Mouse (Mus musculus) kidney, adult 8-10 months (tissue): Measurements from ENCODE around the gene Gpatch3.

Experiments used
- DNase-seq, 2 experiments: peaks; one replicate each; pipeline ENCODE4 v3.0.0; 2022

The Gpatch3 gene

DNA sequence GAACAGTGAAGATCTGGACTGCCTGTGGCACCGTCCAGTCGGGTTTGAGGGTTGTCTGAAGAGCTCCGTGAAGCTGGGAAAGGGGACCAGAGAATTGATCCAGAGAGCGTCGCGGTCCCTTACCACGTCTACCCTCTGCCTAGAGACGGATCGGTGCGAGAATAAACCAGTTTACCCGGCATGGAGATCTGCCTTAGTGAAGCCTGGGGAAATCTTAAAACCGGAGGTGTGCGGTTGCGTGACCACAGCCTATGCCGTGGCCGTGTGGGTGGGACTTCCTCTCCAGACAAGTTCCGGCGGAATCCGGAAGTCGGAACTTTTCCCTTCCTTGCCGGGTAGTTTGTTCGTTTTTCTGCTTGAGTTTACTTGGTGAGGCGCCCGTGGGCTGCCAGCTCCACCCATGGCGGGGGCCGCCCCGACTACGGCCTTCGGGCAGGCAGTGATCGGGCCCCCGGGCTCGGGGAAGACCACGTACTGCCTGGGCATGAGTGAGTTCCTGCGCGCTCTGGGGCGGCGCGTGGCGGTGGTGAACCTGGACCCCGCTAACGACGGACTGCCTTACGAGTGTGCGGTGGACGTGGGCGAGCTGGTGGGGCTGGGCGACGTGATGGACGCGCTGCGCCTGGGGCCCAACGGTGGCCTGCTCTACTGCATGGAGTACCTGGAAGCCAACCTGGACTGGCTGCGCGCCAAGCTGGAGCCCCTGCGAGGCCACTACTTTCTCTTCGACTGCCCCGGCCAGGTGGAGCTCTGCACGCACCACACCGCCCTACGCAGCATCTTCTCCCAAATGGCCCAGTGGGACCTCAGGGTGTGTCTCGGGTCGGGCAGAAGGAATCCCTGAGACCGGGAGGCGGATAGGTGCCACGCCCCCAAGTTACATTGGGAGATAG lies 9.8 kb downstream of the Gpatch3 start, which contains the start of gene Gpn2:
Gene Gpn2 (plus strand): TSS at position 304 of the 893 bp plus-strand sequence.
- peak; percentile 78 to 87 for DNase-seq

DNA sequence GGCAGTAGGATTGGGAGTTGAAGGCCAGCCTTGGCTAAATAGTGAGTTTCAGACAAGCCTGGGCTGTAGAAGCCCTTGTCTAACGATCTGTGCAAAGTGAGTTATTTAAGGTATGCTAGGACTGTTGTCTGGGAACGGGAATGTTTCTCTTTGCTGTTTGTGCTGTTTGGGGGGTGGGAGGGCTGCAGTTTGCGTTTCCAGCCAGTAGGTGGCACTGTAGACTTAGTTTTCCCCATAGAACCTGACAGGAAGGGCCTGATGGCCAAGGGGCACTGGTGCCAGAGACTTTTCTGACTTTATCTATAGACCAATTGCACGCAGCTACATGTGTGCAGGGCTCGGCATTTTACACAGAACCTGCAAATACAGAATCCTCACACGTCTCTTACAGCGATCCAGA lies 18.0 kb downstream of the Gpatch3 start:
- DNase-seq: peak; percentile 60 to 84

DNA sequence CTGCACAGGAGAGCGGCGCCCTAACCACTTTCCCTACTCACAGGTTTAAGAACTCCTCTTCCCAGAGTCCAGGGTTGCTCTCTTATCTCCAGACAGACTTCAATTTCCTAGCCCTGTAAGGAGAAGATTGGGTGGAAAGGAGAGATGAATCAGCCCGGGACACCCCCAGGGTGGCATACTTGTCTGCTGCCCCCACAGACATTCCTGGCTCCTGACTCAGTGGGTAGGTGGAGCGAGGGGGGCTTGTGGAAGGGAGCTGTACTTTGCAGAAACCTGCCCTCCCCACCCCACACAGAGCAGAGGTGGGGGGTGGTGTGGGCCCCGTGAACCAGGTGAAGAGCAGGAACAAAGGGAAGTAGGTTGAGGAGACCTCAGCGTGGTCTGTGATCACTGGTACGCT lies 21.0 kb downstream of the Gpatch3 start:
- no peak for DNase-seq

DNA sequence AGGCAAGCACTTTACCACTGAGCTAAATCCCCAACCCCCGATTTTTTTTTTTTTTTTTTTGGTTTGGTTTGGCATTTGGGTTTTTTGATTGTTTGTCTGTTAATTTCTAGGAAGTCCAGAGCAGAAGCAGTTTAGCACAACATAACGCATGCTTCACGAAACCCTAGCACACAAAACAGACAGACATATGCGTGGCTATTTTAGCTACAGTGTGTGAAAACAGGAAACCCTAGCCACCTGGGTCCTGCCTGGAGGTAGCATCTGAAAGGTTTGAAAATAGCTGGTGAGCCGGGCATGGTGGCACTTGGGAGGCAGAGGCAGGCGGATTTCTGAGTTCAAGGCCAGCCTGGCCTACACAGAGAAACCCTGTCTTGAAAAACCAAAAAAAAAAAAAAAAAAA lies 21.5 kb downstream of the Gpatch3 start:
- DNase-seq: no peak

DNA sequence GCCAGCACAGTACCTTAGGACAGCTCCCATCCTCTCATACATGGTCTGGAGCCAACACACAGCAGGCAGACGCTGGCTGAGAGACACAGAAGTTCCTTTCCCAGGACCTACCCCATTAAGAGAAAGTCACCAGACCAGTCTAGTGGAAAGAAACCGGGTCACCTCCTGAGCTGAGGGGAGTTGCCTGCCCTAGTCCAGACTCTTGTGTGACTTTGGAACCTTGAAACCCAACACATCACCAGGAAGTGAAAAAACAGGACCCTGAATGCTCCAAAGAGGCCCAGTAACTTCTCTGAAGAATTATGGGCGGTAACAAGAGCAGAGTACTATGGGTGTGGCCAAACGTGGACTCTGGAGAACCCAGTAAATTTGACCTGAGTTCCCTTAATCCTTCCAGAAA lies 24.1 kb downstream of the Gpatch3 start:
- peak in 1 of 2 experiments; percentile 55 for DNase-seq

DNA sequence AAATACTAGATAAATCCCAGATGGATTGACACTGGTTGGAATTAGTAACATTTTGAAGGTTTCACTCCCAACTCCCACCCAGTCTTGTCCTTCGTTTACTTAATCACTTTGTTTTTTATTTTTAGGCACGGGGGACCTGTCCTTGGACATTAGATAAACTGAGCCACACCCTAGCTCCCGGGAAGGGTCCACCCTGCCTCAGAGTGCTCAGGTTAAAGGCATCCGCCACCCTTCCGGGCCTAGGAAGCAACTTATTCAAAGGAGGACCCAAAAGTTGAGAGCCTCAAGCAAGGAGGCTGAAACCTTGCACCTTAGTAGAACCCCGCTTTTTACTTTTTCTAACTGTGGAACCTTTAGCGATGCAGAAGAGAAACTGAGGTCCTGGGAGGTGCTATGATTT lies 24.6 kb downstream of the Gpatch3 start:
- DNase-seq: no peak

DNA sequence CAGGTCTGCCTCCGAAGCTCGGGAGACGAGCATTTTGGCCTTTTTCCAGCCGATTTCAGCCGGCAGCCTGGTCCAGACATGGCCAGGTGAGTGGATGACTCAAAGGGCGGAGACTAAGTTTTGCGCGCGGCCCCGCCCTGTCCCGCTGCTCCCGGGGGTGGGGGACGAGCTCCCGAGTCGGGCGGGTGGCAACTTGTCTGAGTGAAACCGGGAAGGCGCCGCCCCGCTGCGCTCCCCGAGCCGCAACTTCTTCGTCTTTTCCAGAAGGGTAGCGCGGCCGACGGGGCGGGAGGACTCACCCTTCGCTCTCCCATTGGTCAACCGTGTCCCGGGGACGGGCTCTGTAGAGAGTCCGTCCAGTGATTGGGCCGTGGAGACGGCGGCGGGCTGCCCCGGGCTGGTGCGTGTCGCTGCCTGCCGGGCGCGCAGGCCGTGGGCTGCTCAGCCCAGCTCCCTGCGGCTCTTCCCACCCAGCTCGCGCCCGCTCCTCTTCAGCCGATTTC lies 25.1 kb downstream of the Gpatch3 start:
- peak; percentile 94 for DNase-seq

DNA sequence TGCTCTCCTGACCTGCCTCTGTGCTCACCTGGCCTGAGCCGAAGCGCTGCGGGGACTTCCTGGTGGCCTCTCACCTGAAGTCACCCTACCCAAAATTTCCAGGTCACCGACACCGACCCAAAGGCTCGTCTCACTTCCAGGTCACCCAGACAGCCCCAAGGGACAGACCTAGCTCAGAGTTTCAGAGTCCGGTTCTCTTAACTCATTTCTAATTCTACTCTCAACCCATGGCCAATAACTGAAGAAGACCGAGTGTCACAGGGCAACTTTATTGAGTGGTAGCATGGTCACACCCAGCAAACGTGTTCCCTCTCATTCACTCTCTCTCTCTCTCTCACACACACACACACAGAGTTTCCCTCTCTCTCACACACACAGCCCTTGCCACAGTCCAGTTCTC lies 25.8 kb downstream of the Gpatch3 start:
- no peak for DNase-seq

DNA sequence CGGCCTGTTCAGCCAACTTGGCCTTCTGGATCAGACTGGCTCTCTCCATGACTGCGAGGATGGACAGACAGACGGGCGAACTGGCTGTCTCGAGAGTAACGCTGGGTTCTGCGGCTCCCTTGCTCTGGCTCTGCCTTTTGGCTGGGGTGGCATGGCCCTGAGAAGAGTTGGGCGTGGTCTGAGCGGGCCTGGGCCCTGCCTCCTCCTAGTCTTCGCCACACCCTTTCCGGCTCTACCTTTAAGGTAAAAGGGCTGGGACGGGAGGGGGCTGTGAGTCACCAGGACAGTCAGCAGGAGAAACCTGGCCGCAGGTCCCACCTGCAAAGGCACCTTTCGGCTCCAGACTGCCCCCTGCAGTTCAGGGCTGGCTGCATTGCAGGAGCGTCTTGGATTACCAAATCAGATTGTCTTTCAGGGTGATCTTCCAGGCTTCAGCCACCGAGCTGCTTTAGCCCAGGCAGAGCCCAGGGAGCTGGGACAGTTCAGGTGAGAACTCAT lies 27.2 kb downstream of the Gpatch3 start, which contains the start of gene Sfn:
Gene Sfn (minus strand): TSS at position 448 of the 498 bp plus-strand sequence.
- DNase-seq: peak; percentile 66 to 74

DNA sequence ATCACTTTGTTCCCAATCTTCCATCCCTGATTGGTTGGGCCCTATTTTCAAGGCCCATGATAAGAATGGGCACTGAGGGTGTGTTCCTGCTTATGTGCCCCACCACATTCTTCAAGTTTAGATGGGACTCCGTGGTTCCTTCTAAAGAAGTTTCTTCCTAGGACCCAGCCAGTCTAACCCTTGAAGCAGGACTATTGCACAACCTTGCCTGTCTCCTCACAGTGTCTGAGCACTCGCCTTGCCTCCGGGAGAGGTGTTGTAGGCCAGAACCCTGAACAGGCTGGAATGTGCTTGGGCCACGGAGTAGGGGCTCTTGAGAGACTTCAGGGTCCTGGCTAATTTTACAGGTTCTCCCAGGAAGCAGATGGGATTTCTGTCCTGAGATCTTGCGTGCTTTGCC lies 28.5 kb downstream of the Gpatch3 start:
- no peak for DNase-seq

DNA sequence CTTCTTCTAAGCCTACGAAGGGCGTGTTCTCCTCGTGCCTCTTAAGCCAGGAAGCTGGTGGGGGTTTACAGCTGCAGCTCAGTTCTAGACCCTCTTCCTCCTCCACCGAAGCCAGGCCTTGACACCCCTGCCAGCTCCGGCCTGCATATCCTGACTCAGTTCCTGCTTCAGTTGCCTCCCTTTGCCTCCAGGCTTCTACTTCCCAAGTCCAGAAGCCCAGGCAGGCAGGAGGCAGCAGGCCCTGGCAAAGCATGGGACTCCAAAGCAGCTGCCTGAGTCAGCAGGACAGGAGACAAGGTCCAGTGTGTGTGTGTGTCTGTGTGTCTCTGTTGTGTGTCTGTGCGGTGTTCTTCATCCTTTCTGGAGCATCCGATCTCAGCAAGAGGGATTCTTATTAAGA lies 29.6 kb downstream of the Gpatch3 start:
- no peak for DNase-seq

DNA sequence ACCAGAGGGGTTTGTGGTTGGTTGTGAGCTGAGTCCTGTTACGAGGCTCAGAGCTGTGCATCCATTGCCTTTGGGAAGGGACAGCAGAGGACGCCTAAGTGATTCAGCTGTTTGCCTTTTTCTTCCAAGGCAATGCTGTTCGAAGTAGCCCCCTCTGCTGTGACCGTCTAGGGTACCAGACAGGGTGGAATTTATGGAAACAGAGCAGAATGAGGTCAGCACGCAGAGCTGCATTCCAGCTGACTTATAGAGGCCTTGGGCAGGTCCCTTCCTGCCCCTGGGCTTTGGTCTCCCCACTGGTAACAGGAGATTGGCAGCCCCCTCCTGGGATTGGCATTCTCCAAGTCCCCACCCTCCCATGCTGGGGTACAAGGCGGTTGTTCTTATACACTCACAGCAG lies 30.3 kb downstream of the Gpatch3 start:
- no peak for DNase-seq

DNA sequence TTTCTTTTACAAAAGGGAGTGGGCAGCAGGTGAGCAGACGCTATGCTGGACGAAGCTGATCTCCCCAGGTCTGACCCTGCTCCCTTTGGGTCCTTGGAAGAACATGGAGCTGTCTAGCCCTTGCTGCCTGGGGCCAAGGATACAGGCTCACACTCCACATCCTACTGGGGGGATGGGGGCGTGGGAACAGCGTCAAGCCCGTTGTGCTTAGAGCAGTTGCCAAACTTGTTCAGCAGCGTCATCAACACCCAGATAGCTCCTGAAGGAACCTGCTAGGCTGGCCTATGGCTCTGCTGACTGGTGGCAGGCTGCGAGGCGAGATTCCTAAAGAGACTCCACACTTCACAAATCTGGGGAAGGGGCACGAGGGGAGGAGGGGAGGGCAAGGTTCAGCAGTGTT lies 30.8 kb downstream of the Gpatch3 start:
- no peak for DNase-seq

DNA sequence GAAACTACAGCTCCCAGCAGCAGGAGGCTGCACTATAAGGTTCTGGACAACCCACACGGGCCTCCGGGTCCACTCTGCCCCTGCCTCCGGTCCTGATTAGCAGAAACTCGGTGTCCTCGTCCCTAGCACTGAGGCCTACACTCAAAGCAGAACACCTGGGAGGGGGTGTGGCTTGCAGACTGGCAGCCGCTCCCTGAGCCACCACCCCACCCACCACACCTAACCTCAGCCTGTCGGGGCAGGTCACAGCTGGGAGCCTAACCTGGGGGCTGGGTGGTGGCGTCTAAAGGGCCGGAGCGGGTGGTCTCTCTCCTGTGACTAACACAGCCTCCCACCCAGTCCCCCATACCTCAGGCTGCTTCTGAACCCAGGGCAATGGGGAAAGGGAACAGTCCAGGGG lies 32.7 kb downstream of the Gpatch3 start:
- DNase-seq: no peak

DNA sequence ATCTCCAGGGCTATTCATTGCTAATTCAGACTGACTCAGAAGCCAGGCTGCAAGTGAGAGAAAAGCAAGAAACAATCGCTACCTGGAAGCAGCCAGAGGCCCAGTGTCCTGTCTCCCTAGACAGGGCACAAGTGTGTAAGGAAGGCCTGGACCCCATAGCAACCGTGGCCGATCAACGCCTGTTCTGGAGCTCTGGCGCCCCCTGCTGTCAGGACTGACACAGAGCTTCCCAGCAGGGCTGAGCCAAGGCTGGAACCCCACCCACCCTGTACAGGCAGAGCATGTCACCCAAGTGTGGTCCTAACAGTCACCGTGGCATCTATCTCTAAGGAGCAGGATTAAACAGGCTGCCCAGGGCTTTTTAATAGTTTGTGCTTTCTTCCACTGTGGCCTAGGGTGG lies 35.2 kb downstream of the Gpatch3 start:
- DNase-seq: peak; percentile 56 to 83

DNA sequence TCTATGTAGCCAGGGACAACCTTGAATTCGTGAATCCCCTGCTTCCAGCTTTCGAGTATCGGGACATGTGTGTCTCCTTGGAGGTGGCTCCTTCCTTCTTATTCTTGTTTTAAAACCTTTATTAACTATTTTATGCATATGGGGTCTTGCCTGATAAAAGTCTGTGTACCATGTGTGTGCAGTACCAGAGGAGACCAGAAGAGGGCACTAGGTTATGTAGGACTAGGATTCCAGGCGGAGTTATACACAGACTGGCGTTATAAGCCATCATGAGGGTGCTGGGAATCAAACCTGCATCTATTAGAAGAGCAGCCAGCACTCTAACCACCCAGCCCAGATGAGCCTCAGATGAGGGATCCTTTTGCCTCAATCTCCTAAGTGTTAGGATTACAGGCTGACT lies 37.3 kb downstream of the Gpatch3 start:
- no peak for DNase-seq

DNA sequence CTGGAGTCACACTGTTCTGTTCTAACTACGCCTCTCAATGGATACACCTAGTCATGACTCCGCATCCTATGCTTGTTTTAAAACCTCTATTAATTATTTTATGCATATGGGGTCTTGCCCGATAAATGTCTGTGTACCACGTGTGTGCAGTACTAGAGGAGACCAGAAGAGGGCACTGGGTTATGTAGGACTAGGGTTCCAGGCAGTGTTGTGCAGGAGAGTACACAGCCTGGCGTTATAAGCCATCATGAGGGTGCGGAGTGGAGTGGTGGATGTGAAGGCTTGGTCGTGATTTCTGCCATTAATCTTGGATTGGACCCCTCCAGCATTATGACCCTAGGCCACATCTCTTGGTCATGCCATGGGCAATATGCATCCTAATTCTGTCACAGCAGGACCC lies 37.9 kb downstream of the Gpatch3 start:
- no peak for DNase-seq

DNA sequence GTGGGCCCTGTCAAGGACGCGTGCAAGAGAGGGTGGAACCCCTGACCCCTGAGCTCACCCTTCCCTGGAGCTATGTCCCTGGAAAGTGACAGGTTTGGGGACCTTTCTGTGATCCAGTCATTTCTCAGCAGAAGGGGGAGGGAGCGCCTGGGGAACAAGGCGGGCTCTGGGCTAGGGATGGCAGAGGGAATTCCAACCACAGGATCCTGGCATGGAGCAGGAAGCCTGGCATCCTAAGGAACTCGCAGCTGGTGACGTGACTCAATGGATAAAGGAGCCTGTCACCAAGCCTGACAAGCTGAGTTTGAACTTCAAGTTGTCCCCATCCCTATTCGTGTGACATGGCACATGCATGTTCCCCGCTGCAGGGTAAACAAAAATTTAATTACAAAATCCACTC lies 38.5 kb downstream of the Gpatch3 start:
- no peak for DNase-seq

DNA sequence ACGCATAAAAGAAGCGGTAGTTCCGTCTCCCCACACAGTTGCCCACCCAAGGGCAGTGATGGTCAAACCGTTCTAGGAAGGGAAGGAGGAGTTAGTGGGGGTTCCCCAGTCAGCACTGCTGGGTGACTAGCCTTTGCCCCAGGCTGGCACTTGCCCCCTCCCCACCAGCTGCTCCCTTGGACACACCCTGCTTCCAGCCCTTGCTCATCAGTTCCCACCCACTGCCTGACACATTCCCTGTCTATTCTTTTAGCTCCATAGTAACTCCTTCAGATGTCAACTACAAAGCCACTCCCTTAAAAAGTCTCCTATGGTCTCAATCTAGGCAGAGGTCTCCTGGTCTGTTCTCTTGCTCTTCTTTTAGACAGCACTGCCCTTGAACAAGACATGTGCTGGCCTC lies 39.3 kb downstream of the Gpatch3 start:
- no peak for DNase-seq

DNA sequence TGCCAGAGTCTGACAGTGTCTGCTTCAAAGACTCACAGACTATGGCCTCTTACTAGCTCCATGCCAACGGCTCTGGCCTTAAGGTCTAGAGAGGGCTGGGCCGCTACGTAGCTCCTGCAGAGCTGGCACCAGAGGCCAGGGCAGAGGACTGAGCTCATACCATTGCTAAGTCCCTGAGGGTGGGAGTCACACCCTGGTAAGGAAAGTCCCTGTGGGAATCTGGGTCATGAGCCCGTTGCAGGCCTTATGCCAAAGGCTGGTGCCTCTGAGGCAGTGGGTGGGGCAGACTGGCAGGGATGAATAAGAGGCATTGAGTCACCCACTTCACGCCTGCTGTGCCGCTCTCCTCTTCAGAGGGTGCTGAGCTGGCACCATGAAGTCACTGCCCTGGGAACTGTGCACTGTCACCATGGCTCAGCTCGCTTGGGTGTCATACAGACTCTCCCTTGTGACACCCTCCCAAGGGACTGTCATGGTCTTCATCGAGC lies 39.8 kb downstream of the Gpatch3 start:
- DNase-seq: no peak

DNA sequence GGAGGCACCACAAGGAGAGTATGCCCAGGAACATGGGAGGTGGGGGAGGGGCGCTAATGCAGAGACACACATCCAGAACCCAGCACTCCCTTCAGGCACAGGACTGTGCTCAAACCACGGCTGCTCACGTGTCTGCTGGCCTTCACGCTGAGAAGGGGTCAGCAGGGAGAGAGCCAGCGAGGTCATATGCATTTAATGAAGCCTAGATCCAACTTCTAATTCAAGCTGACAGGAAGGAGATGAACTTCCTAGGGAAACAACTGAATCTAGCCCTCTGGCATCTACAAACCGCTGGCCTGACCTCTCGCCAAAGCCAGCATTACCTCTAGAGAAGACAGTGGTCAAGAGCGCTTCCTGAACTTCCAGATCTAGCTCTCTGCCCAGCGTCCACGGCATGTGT lies 40.9 kb downstream of the Gpatch3 start:
- no peak for DNase-seq

DNA sequence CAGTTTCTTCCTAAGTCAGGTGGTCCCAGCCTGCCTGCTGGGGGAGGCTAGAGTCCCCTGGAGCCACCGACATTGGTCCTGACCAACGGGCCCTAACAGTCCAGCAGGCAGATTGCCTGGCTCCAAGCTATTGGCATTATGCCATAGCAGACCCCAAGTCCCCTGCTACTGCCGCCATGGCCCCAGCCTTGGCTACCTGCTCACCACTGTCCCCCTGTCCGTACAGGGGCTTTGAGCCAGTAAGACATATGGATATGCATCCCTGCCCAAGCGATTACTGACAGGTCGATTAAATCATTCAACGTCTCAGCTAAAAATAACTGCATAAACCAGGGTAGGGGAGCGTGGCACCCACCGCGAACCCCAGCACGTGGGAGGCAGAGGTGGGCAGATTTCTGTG lies 43.4 kb downstream of the Gpatch3 start:
- DNase-seq: no peak

DNA sequence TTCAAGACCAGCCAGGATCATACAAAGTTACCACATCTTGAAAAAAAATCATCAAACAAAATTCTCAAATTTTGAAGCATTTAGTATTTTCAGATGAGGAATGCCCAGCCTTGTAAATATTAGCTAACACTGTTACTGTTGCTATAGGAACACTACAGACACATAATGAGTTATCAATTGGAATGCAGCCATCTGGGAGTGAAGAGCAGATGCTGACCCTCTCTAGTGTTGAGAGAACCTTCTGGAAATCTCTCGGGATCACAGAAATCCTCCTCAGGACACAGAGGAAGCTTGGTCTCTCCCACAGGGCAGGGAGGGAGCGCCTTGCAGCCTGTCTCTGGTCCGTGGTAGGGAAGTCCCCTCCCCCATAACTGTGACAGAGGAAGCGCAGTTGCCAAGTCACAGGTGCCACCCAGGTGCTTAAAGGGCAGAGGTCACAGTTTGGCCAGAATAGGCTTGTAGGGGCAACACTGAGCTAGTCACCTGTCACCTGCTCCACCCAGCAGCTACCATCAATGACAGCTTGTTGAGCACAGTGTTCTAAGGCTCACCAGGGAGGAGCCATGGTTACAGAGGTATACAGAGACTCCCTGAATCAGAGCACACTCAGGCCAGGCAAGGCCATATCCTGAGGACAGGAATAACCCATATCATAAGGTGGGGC lies 45.1 kb downstream of the Gpatch3 start:
- no peak for DNase-seq

DNA sequence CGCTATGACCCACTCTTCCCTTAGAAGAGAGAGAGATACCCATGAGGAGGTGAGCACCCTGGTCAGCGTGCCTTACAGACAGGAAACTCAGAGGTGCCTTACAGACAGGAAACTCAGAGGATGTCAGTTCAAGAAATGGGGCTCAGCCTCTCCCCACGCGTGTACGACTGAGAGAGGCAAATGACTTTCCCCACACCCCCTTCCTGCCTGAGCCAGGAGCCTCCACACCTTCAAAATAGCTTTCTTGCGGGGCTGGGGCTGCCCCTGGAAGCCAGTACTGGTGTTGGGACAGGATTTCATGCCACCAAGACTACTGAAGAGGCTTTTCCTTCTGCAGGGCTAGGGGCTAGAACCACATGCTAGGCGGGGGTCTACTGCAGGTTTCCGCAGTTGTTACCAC lies 46.1 kb downstream of the Gpatch3 start:
- no peak for DNase-seq
